Mouse (Mus musculus) left cerebral cortex, adult 2 months (tissue): ENCODE results near the gene Rnf207. TPM values are rescaled to one million over a fixed set of nuclear protein-coding genes. Genes with fewer than 3 reads are reported as not detected.
A peak's percentile ranks its signal among the peaks of the same experiment; 100 is the strongest.

ENCODE experiments used
- DNase-seq, 2 experiments: peaks; one replicate each; pipeline ENCODE4 v3.0.0; 2021 to 2022; ENCODE audit warnings: low spot score in 2 of 2, mixed read lengths in 1 of 2; ENCODE audit errors: extremely low spot score in 1 of 2
- H3K27ac ChIP-seq: fragments of 200-600 bp; 2 replicates; pipeline ENCODE4 v1.8.1; 2022
- H3K4me3 ChIP-seq: fragments of 200-600 bp; 2 replicates; pipeline ENCODE4 v1.8.1; 2022
- CTCF ChIP-seq: fragments of 200-600 bp; IDR thresholded peaks from 2 replicates; pipeline ENCODE4 v1.8.1; 2022; ENCODE audit warnings: antibody characterized with exemption, mild to moderate bottlenecking, moderate library complexity
- intact Hi-C: fragments of 180-260 bp; cut with DNase I; formaldehyde crosslinking; loops from one replicate; pipeline ENCODE4 v1.15.1; 2025
- total RNA-seq, 2 experiments: library from RNA; stranded (reverse); gene quantifications; 2 replicates each; pipeline ENCODE4 v1.2.3; 2021

Rnf207 gene
- total RNA-seq, 2 experiments from 2014 or later, result 17.0 to 18.6 TPM

GRCm38 (mm10) chr4:152325574-152326411, 7.0 kb upstream of the Rnf207 start, which contains the start of gene Rpl22:
Gene Rpl22 (plus strand): TSS chr4:152325742.
- H3K4me3 ChIP-seq, result peak within 1 kb of the TSS; percentile 97
- peak; percentile 92 to 94 for DNase-seq
- H3K27ac ChIP-seq, result peak within 1 kb of the TSS; percentile 83
- TF ChIP-seq CTCF, result peak; percentile 13; the same call in 1 of the 2 replicates
- intact Hi-C loops, result loop anchor here (5.0 kb wide), 2 partner anchors 152 to 153 kb away; partner anchors contain the start of genes Kcnab2 and Nphp4

- Histone ChIP-seq H3K4me3 (peak overlapping the region; percentile 97), H3K27ac (peak overlapping the region; percentile 34; the same call in 1 of the 2 replicates)
- DNase-seq, result no peak
- intact Hi-C loops, result loop anchor here (5.0 kb wide), 2 partner anchors 152 to 153 kb away; partner anchors contain the start of genes Kcnab2 and Nphp4
- no peak for TF ChIP-seq CTCF
These were observed 6.1 kb upstream of the Rnf207 start for GRCm38 (mm10) chr4:152324641-152325562.

- TF ChIP-seq CTCF, result no peak
- no peak overlapping the region for H3K27ac ChIP-seq
- H3K4me3 ChIP-seq, result no peak overlapping the region
- no peak for DNase-seq
- intact Hi-C loops, result no loop called here
These were observed 2.7 kb upstream of the Rnf207 start for GRCm38 (mm10) chr4:152321464-152321863.

- intact Hi-C loops, result no loop called here
- TF ChIP-seq CTCF, result no peak
- H3K4me3 ChIP-seq, result no peak overlapping the region
- DNase-seq, result no peak
- H3K27ac ChIP-seq, result no peak overlapping the region
These were observed 1.2 kb downstream of the Rnf207 start for GRCm38 (mm10) chr4:152317631-152318033.

- intact Hi-C loops, result no loop called here
- no peak for TF ChIP-seq CTCF
- peak overlapping the region; percentile 48 for H3K4me3 ChIP-seq
- peak overlapping the region; percentile 44 for H3K27ac ChIP-seq
- no peak for DNase-seq
These were observed 3.1 kb downstream of the Rnf207 start for GRCm38 (mm10) chr4:152315498-152316213.

GRCm38 (mm10) chr4:152313934-152314333, 4.9 kb downstream of the Rnf207 start:
- Histone ChIP-seq H3K27ac (no peak overlapping the region), H3K4me3 (no peak overlapping the region)
- intact Hi-C loops, result no loop called here
- peak; percentile 18 for TF ChIP-seq CTCF
- no peak for DNase-seq

GRCm38 (mm10) chr4:152313211-152313632, 5.6 kb downstream of the Rnf207 start:
- intact Hi-C loops, result no loop called here
- no peak for TF ChIP-seq CTCF
- H3K27ac ChIP-seq, result no peak overlapping the region
- H3K4me3 ChIP-seq, result peak overlapping the region; percentile 47
- DNase-seq, result peak; percentile 43 to 50

GRCm38 (mm10) chr4:152312186-152312585, 6.6 kb downstream of the Rnf207 start:
- no peak overlapping the region for H3K27ac ChIP-seq
- intact Hi-C loops, result no loop called here
- H3K4me3 ChIP-seq, result no peak overlapping the region
- TF ChIP-seq CTCF, result no peak
- DNase-seq, result no peak

- Histone ChIP-seq H3K27ac (no peak overlapping the region), H3K4me3 (no peak overlapping the region)
- no peak for TF ChIP-seq CTCF
- no peak for DNase-seq
- intact Hi-C loops, result no loop called here
These were observed 11.3 kb downstream of the Rnf207 start for GRCm38 (mm10) chr4:152307542-152307941.

- no peak for TF ChIP-seq CTCF
- DNase-seq, result no peak
- no peak overlapping the region for H3K4me3 ChIP-seq
- H3K27ac ChIP-seq, result no peak overlapping the region
- intact Hi-C loops, result no loop called here
These were observed 12.8 kb downstream of the Rnf207 start for GRCm38 (mm10) chr4:152305991-152306390.

GRCm38 (mm10) chr4:152304685-152305084, 14.1 kb downstream of the Rnf207 start:
- DNase-seq, result no peak
- intact Hi-C loops, result no loop called here
- Histone ChIP-seq H3K27ac (no peak overlapping the region), H3K4me3 (no peak overlapping the region)
- no peak for TF ChIP-seq CTCF
